Mouse (Mus musculus): ENCODE measurements at regions not wholly inside any gene's neighbourhood (a gene's known extent, or its start where the extent isn't known, plus 50 kb on each side); places are given as distances from the start of the nearest gene placed in this dataset.

DNA sequence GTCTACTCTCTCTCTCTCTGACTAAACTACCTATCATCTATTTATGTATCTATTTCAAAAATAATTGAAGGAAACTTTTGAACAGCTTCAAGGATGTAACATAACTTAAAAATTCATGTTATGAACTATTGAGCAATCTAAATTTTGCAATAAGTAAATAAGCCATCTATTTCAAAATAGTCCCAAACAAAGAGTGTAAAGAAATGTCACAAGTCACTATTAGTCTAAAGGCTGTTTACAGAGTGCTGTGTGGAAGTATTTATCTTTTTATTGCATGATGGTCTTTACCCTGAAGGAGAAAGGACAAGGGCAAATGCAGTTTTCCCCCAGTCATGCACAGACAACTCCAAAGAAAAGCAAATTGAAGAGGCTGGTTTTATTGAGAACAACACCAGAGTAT is 496.0 kb downstream of the Olfm4 start:
- DNase-seq (ENCODE audit: low read depth, low spot score), result no peak

DNA sequence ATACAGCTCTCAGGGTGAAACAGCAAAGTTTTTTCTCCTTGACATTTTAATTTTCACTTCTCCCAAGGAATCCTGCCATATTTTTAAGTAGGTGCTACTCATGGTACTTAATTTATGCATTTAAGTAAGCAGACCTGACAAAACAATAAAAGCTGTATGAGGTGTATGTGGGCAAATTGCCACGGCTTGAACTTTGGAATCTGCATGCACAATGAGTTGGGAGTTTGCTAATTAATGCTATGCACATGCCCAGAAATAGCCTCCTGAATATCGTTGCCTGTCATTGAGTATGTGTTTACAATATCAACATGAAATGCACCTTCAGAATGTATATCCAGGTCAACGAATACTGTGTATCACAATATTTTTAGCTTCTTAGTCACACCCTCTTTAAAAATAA is 498.9 kb downstream of the Olfm4 start:
- DNase-seq (ENCODE audit: low read depth, low spot score), result no peak

DNA sequence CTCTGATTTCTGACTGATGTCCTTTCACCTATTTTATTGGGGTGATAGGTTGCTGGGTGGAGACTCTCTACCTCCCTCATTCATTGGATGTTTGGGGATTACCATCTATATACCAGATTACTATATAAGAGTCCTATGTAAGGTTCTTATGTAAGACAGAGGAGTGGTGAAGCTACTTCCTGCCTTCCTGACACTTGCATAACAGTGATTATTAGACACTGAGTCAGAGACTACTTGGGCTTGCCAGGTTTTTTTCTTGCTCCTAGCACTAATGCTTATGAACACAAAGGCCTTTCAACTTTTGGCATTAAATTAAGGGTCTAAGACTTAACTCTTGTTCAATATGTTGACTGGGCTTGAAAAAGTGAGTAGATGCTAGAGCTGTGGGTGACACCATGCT is 500.4 kb downstream of the Olfm4 start:
- no peak for DNase-seq (ENCODE audit: low read depth, low spot score)

DNA sequence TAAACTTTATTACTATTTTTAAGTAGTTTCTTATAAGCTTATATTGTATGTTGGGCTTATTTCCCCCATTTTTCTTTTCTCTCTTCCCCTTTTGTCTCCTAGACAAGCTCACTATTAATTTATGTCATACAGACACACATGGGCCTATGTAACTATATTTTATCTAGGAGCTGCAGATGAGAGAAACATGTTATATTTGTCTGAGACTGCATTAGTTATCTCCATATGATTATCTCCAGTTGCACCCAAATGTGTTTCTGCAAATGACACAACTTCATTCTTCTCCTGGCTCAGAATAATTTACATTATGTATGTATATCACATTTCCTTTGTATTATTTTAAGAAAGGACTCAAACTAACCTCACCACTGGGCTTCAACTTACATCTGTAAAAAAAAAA is 501.3 kb downstream of the Olfm4 start:
- no peak for DNase-seq (ENCODE audit: low read depth, low spot score)

DNA sequence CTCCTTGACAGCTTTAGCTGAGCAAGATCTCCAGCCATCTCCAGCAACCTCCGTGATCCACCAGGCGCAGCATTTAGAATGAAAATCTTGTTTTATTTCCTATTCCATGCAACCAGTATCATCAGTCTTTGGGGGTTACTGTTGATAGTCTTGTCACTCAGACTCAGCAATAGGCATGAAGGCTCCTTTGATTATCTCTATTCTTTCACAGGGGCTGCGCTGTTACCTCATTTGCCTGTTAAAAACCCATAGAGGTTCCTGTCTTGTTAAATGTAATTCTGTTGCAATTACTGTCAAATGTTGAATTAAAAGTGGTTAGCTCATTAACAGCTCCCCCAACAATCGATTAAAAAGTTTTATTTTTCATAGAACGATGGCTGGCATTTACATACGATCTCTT is 502.7 kb downstream of the Olfm4 start:
- no peak for DNase-seq (ENCODE audit: low read depth, low spot score)

DNA sequence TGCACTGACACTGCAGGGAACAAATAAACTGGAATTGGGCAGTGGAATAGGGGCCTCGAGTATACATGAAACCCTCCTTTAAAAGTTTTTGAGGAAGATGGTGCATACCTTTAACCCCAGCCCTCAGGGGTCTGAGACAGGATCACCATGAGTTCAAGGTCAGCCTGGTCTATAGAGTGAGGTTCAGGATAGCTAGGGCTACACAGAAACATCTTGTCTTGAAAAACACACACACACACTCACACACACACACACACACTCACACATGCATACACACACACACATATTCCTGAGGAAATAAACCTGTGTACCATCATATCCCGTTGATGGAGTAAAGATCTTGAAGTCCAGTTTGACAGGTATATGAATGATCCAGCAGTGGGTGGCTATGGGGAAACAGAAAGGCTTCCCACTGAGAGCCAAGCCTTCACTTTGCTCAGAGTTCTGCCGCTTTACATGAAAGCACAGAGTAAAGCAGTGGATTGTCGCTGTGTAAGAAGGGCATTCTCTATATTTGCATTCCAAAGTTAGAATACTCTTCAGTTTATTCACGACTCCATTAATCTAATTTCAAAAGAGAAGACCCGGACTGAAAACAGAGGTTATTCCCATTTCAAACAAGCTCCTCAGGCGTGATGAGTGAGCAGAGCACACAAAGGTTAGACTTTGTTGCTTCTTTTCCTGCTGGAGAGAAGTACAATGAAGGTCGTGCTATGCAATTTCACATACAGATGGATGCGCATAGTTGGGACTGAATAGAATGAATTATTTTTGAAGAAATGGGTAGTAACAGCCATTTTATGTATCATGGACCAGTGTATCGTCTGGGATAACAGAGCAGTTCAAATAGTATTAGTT is 508.4 kb downstream of the Olfm4 start:
- peak; percentile 26 for DNase-seq (ENCODE audit: low read depth, low spot score)

DNA sequence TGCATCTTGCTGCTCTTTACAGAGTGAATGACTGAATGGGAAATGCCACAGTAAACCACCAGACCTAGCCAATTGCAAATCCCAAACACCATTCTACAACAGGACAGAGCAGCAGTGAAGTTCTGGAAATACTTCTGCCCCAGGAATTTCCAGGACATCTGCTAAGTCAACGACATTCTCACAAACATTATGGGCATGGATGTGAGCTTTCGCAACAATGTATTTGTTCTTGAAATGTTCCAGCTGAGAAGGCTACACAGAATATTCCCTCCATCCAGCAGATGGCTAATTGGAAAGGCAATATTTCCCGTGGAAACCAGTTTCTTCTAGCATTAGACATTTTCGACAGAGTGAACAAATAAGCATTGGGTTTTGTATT is 509.0 kb downstream of the Olfm4 start:
- DNase-seq (ENCODE audit: low read depth, low spot score), result no peak

DNA sequence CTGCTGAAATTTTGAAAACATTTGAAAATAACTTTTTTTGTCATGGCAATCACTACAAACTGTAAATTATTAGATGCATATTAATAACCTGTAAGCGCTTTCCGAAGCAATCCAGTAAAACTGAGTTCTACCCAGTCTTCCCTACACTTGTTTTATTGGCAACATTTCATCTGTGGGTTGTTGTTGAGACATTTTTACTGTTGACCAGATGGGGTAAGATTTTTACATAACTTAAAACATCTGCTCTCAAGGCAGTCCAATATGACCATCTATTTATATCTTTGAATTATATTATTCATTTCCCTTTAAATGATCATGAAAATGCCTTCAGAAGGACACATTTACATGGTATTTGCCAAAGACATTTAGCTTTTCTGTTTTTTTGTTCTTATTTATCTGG is 520.5 kb downstream of the Olfm4 start:
- DNase-seq (ENCODE audit: low read depth, low spot score), result no peak

DNA sequence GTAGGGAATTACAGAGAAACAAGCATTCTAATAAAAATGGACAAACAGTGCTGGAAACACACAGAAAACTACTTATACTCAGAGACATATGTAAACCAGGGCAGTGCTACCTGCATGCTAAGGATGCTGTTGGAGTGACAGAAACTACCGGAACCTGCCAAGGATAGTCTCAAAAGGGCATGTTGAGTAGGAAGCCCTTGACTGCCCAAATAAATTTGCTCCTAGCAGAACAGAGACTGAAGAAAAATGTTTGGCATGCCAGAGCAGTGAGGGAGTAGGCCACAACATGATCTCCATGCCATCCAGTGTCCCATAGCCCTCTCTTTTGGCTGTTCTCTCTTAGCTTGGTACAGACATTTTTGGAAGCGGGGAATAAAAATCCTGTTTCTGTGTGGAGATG is 532.7 kb downstream of the Olfm4 start:
- DNase-seq (ENCODE audit: low read depth, low spot score), result no peak

DNA sequence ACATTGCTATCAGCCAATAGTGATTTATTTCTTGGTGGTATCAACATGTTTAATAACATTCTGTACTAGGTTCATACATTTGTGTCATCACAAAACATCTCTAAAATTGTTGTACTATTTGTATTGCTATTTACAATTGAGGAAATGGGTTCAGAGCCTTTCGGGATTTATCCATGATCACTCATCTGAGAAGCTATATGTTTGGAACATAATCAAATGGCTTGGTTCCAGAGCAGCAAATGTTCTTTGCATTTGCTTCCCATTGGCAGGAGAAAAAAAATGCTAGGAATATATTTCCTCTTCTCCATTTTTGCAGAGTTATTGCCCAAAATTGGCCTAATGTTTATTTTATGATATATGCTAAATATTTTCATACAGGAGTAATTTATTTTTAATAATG is 537.3 kb downstream of the Olfm4 start:
- no peak for DNase-seq (ENCODE audit: low read depth, low spot score)

DNA sequence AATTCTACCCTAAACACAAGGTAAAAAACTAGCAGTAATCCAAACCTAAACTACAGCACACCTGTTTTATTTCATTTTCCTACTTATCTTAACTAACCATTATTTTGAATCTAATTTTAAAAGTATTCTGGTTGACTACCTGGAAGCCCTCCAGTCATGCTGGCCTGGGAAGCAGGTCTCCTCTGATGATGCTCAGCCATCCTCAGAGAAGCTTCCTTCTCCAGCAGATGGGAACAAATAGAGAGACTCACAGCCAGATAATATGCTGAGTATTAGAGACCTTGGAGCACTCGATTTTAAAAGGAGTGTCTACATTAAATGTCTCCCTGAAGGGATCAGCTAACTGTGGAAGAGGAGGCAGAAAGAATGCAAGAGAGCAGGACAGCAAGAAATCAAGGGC is 537.8 kb downstream of the Olfm4 start:
- DNase-seq (ENCODE audit: low read depth, low spot score), result no peak

DNA sequence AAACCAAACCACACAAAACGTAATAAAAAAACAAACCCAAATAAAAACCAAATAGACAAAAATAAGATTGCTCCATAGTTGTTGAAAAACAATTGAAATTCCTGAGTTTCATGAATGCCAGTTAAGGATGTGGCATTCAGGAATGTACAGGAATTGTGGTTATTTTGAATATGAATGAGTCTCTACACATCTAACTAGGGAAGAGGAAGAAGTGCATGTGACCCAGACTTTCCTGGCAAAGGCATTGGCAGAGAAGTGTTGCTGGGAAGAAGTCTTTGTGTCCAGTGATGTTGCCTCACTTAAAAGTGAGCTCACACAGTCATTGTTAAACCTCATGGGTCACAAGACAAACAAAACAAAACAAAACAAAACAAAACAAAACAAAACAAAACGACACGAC is 538.7 kb downstream of the Olfm4 start:
- no peak for DNase-seq (ENCODE audit: low read depth, low spot score)

DNA sequence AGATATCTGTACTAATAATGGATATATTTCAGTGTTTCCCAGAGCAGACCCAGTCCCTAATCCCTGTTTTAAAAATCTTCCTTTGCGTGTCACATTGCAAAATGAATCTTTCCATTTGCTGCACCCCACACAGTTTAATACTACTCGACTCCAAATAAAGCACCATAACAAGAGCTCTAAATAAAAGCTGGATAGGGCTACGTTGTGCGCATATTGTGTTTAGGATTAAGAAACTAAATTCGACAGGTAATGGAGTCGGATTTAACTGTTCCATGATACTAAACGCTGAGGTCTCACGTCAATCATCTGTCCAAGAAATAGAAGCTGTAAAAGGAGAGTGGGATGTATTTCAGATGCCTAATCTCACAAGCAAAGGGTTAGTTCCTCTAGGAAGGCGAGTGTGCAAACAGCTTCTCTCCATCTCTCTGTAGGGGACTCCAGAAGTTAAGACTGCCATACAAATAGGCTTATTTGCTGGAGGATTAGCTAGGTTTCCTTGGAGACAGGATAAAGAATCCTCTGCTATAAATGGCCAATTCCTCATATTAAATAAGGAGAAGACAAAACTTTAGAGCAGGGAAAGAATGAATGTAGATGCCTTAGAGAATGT is 544.6 kb downstream of the Olfm4 start:
- no peak for DNase-seq (ENCODE audit: low read depth, low spot score)

DNA sequence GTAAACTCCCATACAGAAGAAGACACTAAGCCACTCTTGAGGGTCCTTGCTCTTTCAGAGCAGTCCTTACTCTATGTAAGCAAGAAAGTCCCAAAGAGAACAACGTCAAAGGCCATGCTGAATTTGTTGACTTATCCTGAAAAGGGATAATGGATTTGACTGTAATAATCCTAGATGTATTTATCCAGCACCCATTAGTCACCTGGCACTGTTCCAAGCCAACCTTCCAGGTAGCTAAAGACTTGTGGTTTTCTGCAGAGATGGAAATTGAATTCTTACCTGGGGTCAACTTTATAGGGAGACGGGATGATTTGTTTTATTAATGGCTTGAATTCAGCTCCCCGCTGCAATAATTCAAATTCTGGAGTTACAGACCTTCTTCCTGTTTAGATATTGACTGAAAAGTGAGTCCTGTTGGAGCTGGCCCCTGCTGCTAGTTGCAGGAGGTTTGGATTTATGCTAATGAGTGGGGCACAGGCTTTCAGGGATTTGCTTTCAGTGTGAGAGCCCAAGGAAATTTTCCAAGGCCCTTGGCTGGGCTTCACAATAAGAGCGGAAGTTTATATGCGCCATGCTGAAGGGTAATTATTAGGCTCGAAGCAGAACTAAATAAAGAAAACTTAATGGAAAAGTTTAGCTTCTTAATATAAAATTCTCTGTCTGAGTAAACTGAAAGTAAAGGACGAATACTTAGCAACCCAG is 552.3 kb downstream of the Olfm4 start:
- DNase-seq (ENCODE audit: low read depth, low spot score), result no peak

DNA sequence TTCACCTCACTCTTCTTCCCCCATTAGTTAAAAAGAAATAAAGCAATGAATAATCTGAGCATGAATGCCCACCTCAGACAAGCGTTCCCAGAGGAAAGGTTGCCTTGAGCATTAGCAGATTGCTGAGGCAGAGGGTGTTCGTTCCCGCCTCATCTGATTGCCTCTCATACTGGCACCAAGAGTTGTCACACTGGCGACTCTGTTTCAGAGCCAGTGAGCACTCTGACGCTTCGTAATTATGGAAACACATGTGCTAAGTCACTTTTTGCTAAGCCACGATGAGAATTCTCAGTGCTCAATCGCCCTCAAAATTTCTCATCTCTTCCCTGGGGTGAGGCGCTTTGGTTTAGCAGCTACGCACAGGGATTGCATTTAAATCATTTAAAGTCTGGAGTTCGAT is 576.1 kb downstream of the Olfm4 start:
- DNase-seq (ENCODE audit: low read depth, low spot score), result no peak

All from mesoderm, embryonic 11.5 days (tissue).